In the genomic region with DNA sequence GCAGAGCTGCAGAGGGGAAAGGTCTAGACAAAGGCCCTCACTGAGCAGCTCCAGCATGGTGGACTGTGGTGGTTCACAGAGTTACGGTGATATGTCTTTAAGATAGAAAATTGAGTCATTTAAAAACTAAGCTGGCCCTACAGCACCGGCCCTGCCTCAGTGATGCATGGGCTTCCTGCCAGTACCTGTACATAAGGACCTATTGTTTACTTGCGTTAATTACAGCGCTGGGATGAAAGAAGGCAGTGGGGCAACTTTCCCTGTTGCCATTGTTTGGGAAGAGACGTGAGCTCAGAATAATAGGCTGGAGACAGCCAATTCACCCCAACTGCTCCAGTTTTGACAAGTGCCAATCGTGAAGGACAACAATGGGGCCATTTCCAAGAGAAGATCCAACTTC, we compare ENCODE assay signal across 8 mouse cellular contexts. TPM values are rescaled to one million over a fixed set of nuclear protein-coding genes. Genes with fewer than 3 reads are reported as not detected.
DNase-seq lines count a peak whose midpoint lies in the region; ATAC-seq and TF ChIP-seq lines count a peak whose summit lies in the region.

No protein-coding gene starts in this region.

- H3K4me2 ChIP-seq in lung, embryonic 14.5 days: no peak overlapping the region; the same call in 1 of the 2 replicates
- peak overlapping the region; percentile 6; the same call in 1 of the 2 replicates for H3K4me2 ChIP-seq in forebrain, embryonic 11.5 days (ENCODE audit: low read depth, low read length, severe bottlenecking)

- no peak for TF ChIP-seq CTCF in lung, embryonic 14.5 days (IDR thresholded peaks at IDR 0.05; ENCODE audit: low read depth)

- no peak overlapping the region for H3K4me3 ChIP-seq in lung, embryonic 14.5 days (ENCODE audit: low read depth, low read length)
- H3K4me3 ChIP-seq in forebrain, embryonic 11.5 days (ENCODE audit: low read depth, low read length): no peak overlapping the region

- 54% methylated on average over 6 of the region's 6 CpGs for WGBS in lung, embryonic 14.5 days
- WGBS in forebrain, embryonic 11.5 days: 18% methylated on average over 6 of the region's 6 CpGs

- peak overlapping the region; percentile 24; the same call in 1 of the 2 replicates for H3K27ac ChIP-seq in lung, embryonic 14.5 days (ENCODE audit: low read depth)
- no peak overlapping the region for H3K27ac ChIP-seq in forebrain, embryonic 11.5 days (ENCODE audit: low read depth, low read length)

- intact Hi-C loops in left cerebral cortex, postnatal 4 days (cut with DNase I): loop anchor here (5.0 to 10.0 kb wide), 2 partner anchors 65 to 158 kb away; no protein-coding TSS in a partner anchor

- peaks cover 6% of the 10 kb centered on the region for H3K4me1 ChIP-seq in lung, embryonic 14.5 days (ENCODE audit: insufficient read depth)
- H3K4me1 ChIP-seq in forebrain, embryonic 11.5 days (replicated peaks; ENCODE audit: control insufficient read depth, insufficient read depth, low read length): peaks cover 10% of the 10 kb centered on the region

- no peak for ATAC-seq in lung, embryonic 14.5 days (ENCODE audit: insufficient read depth)
- no peak for ATAC-seq in forebrain, embryonic 11.5 days (replicated peaks; ENCODE audit: low FRiP score)

- no peaks in the 10 kb centered on the region for H3K9me3 ChIP-seq in lung, embryonic 14.5 days (ENCODE audit: low read depth, low read length)
- H3K9me3 ChIP-seq in forebrain, embryonic 11.5 days (ENCODE audit: control insufficient read depth, low read length): no peaks in the 10 kb centered on the region

- no peak overlapping the region for H3K9ac ChIP-seq in lung, embryonic 14.5 days
- H3K9ac ChIP-seq in forebrain, embryonic 11.5 days (ENCODE audit: low read length): no peak overlapping the region

- no peaks in the 10 kb centered on the region for H3K36me3 ChIP-seq in lung, embryonic 14.5 days (ENCODE audit: insufficient read depth)
- no peaks in the 10 kb centered on the region for H3K36me3 ChIP-seq in forebrain, embryonic 11.5 days (ENCODE audit: control insufficient read depth, insufficient read depth, low read length)

- peak; percentile 58 for DNase-seq in cerebellum, adult 9-10 months
- no peak for DNase-seq in cerebellum, postnatal 4 days (ENCODE audit: low spot score in 2 of 2)
- peak; percentile 52 for DNase-seq in lung, embryonic 14.5 days
- no peak for DNase-seq in lung, postnatal 36 days
- DNase-seq in forebrain, embryonic 11.5 days (ENCODE audit: low spot score): peak; percentile 58
- peak; percentile 28 for DNase-seq in retina, embryonic 14.5 days (ENCODE audit: low spot score)
- DNase-seq in gastrocnemius, postnatal 10 days: no peak
- no peak for DNase-seq in left cerebral cortex, postnatal 4 days

- no peaks in the 10 kb centered on the region for H3K27me3 ChIP-seq in lung, embryonic 14.5 days (ENCODE audit: insufficient read depth, low read length)
- H3K27me3 ChIP-seq in forebrain, embryonic 11.5 days (ENCODE audit: control insufficient read depth, insufficient read depth, low read length): no peaks in the 10 kb centered on the region

RNA-seq across cellular contexts. Expression of a gene that starts 3.4 kb away (rescaled TPM):
- 701 and 711 TPM in 2 replicates for polyA plus RNA-seq in lung, embryonic 14.5 days (2014; fragmentation: Nextera tagmentation; extraction: Ambion mirVana)
- 861 and 912 TPM in 2 replicates for polyA plus RNA-seq in forebrain, embryonic 11.5 days (2014; fragmentation: Nextera tagmentation; extraction: Ambion mirVana)
- total RNA-seq in gastrocnemius, postnatal 10 days (2021): 100 to 1,000 TPM; 306 TPM
- total RNA-seq in left cerebral cortex, postnatal 4 days (2021): 100 to 1,000 TPM; 697 to 735 TPM

Comparison
In these comparisons a context has a peak if more than half of its experiments do, and no peak if none do; other contexts are left out.
1. DNase-seq: peak in cerebellum, adult 9-10 months (single experiment), lung, embryonic 14.5 days (single experiment), forebrain, embryonic 11.5 days (single experiment) and retina, embryonic 14.5 days (single experiment); none in cerebellum, postnatal 4 days (0 of 2), lung, postnatal 36 days (single experiment), gastrocnemius, postnatal 10 days (single experiment) and left cerebral cortex, postnatal 4 days (single experiment).